9 mouse cellular contexts compared by ENCODE assay signal in the genomic region with DNA sequence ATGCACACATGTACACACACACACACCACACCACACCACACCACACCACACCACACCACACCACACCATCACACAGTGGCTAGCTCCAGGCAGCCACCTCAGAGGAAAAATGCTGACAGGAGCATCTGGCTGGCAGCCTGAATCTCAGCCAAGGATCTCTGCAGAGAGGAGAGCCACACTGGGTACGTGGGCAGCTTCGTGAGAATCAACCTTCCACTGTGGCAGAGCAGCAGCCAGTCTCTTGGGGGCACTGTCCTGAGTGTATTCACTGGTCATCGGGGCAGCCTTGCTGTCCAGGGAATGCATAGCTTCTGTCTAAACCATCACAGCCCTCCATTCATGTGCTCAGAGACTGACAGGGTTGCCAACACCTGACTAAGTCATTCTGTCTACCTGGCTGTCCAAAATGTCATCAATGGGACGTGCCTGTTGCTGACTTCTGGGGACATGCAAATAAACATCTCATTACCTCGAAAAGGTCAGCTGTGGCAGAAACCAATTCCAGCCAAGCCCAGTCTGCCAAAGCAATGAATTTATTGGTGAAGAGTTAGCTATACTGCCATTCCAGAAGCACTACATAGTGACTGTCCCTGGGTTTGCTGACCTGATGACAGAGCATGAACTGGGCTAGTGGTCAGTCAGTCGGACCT. TPM values are rescaled to one million over a fixed set of nuclear protein-coding genes. Genes with fewer than 3 reads are reported as not detected.
A peak's percentile ranks its signal among the peaks of the same experiment; 100 is the strongest.
DNase-seq lines count a peak whose midpoint lies in the region; ATAC-seq and TF ChIP-seq lines count a peak whose summit lies in the region.
"Had no signal": no experiment of that assay in that cellular context is flagged by ENCODE, and none has a peak within 500 bp of the region (broad histone marks: within the 10 kb centered on the region; RNA-seq: fewer than 3 reads in every experiment).

No protein-coding gene starts in this region.

- H3K9ac ChIP-seq in heart, adult 2 months (ENCODE audit: low read depth, low read length), result peak overlapping the region; percentile 7; the same call in 1 of the 2 replicates
- no peak overlapping the region for H3K9ac ChIP-seq in limb, embryonic 15.5 days
- no peak overlapping the region for H3K9ac ChIP-seq in midbrain, embryonic 14.5 days (replicated peaks; ENCODE audit: low read length)

- no peaks in the 10 kb centered on the region for H3K79me2 ChIP-seq in heart, adult 2 months (replicated peaks; ENCODE audit: control insufficient read depth, insufficient read depth, low read length)

- no peaks in the 10 kb centered on the region for H3K9me3 ChIP-seq in limb, embryonic 15.5 days
- no peaks in the 10 kb centered on the region for H3K9me3 ChIP-seq in limb, embryonic 10.5 days (replicated peaks)
- no peaks in the 10 kb centered on the region for H3K9me3 ChIP-seq in midbrain, embryonic 14.5 days (ENCODE audit: control insufficient read depth, low read length)

- no peak for ATAC-seq in limb, embryonic 15.5 days (ENCODE audit: insufficient number of reproducible peaks, low FRiP score, low TSS enrichment, low read depth)
- ATAC-seq in midbrain, embryonic 14.5 days (ENCODE audit: low FRiP score, low TSS enrichment), result no peak

- no peak overlapping the region for H3K27ac ChIP-seq in heart, adult 2 months
- peak overlapping the region; percentile 38; the same call in 1 of the 2 replicates for H3K27ac ChIP-seq in limb, embryonic 15.5 days
- no peak overlapping the region for H3K27ac ChIP-seq in limb, embryonic 10.5 days
- H3K27ac ChIP-seq in cortical plate, adult 2 months (ENCODE audit: insufficient read depth, low read length), result no peak overlapping the region
- H3K27ac ChIP-seq in midbrain, embryonic 14.5 days (replicated peaks; ENCODE audit: low read depth, low read length), result no peak overlapping the region

- 0 out of 2 replicates have a peak, but pooled peaks have one; percentile 16 for TF ChIP-seq CTCF in heart, adult 2 months (IDR thresholded peaks at IDR 0.05)
- 0 out of 2 replicates have a peak, but pooled peaks have one; percentile 6 for TF ChIP-seq CTCF in cortical plate, adult 2 months (IDR thresholded peaks at IDR 0.05; ENCODE audit: extremely low read depth, insufficient read depth, low read length)

- no peak for TF ChIP-seq POLR2A in heart, adult 2 months (IDR thresholded peaks at IDR 0.05; ENCODE audit: insufficient read depth, low read depth, low read length)
- no peak for TF ChIP-seq POLR2A in cortical plate, adult 2 months (IDR thresholded peaks at IDR 0.05; ENCODE audit: extremely low read depth, insufficient read depth, low read length)

- peak in 1 of 2 experiments; percentile 34 for DNase-seq in heart, adult 2 months
- DNase-seq in heart, postnatal 10 days, result no peak
- DNase-seq in limb, embryonic 10.5 days (ENCODE audit: low spot score), result no peak
- DNase-seq in kidney, postnatal 36 days, result peak; percentile 77 to 85
- DNase-seq in midbrain, embryonic 14.5 days, result no peak
- DNase-seq: layer of hippocampus, postnatal 36 days had no signal

- no peak overlapping the region for H3K4me2 ChIP-seq in limb, embryonic 15.5 days
- H3K4me2 ChIP-seq in midbrain, embryonic 14.5 days (ENCODE audit: low read length), result no peak overlapping the region
- H3K4me2 ChIP-seq: heart, embryonic 11.5 days had no signal

- no peaks in the 10 kb centered on the region for H3K27me3 ChIP-seq in heart, adult 2 months (ENCODE audit: control insufficient read depth, insufficient read depth, low read length)
- H3K27me3 ChIP-seq in limb, embryonic 15.5 days, result no peaks in the 10 kb centered on the region
- H3K27me3 ChIP-seq in limb, embryonic 10.5 days (ENCODE audit: low read depth, poor library complexity, severe bottlenecking), result no peaks in the 10 kb centered on the region
- H3K27me3 ChIP-seq in midbrain, embryonic 14.5 days (ENCODE audit: control insufficient read depth, insufficient read depth, low read length), result no peaks in the 10 kb centered on the region

- TF ChIP-seq EP300 in heart, adult 2 months (IDR thresholded peaks at IDR 0.05; ENCODE audit: insufficient read depth, low read depth, low read length), result no peak

- 63% methylated on average over 6 of the region's 6 CpGs for WGBS in heart, adult 2 months
- WGBS in limb, embryonic 15.5 days, result 67% methylated on average over 6 of the region's 6 CpGs
- WGBS in limb, embryonic 10.5 days, result 82% methylated on average over 6 of the region's 6 CpGs
- WGBS in midbrain, embryonic 14.5 days, result 77% methylated on average over 6 of the region's 6 CpGs

- no peaks in the 10 kb centered on the region for H3K36me3 ChIP-seq in heart, adult 2 months (ENCODE audit: control insufficient read depth, insufficient read depth, low read length)
- H3K36me3 ChIP-seq in limb, embryonic 15.5 days, result peaks cover 14% of the 10 kb centered on the region
- H3K36me3 ChIP-seq in limb, embryonic 10.5 days, result peaks cover 28% of the 10 kb centered on the region
- H3K36me3 ChIP-seq in midbrain, embryonic 14.5 days (ENCODE audit: control insufficient read depth, insufficient read depth, low read length), result peaks cover 24% of the 10 kb centered on the region

- H3K4me1 ChIP-seq in heart, adult 2 months (ENCODE audit: control insufficient read depth, insufficient read depth, low read length), result peaks cover 14% of the 10 kb centered on the region
- peaks cover 15% of the 10 kb centered on the region for H3K4me1 ChIP-seq in limb, embryonic 15.5 days
- H3K4me1 ChIP-seq in limb, embryonic 10.5 days, result peaks cover 13% of the 10 kb centered on the region
- H3K4me1 ChIP-seq in cortical plate, adult 2 months (ENCODE audit: control insufficient read depth, insufficient read depth, low read length), result peaks cover 2% of the 10 kb centered on the region; the same call in 1 of the 2 replicates
- no peaks in the 10 kb centered on the region for H3K4me1 ChIP-seq in midbrain, embryonic 14.5 days (ENCODE audit: control insufficient read depth, insufficient read depth, low read length)

- intact Hi-C loops in heart, adult 2 months (cut with DNase I), result loop anchor here (10.0 kb wide), 1 partner anchor 245 kb away; a partner anchor contains a TSS
- intact Hi-C loops in heart, postnatal 10 days (cut with DNase I), result loop anchor here (5.0 kb wide), 2 partner anchors 167 to 247 kb away; a partner anchor contains a TSS

- H3K4me3 ChIP-seq in heart, adult 2 months, result no peak overlapping the region
- no peak overlapping the region for H3K4me3 ChIP-seq in limb, embryonic 15.5 days
- H3K4me3 ChIP-seq in limb, embryonic 10.5 days, result no peak overlapping the region
- no peak overlapping the region for H3K4me3 ChIP-seq in cortical plate, adult 2 months (ENCODE audit: insufficient read depth, low read length)
- H3K4me3 ChIP-seq in midbrain, embryonic 14.5 days (replicated peaks; ENCODE audit: low read depth, low read length), result no peak overlapping the region

RNA-seq across cellular contexts. Expression of a gene that starts 10.5 kb away (rescaled TPM):
- total RNA-seq in heart, adult 2 months (2021), result 10 to 100 TPM; 23.6 to 24.7 TPM
- polyA plus RNA-seq in heart, adult 2 months (2012; rRNA removed), result 13.6 and 19.9 TPM in 2 replicates
- total RNA-seq in heart, postnatal 10 days (2021), result 10 to 100 TPM; 16.8 to 20.3 TPM
- polyA plus RNA-seq in limb, embryonic 15.5 days (2015; fragmentation: Nextera tagmentation; extraction: Ambion mirVana), result 94.5 and 99.0 TPM in 2 replicates
- 98.5 and 99.0 TPM in 2 replicates for polyA plus RNA-seq in limb, embryonic 10.5 days (2016; fragmentation: Nextera tagmentation; extraction: Ambion mirVana)
- 25.7 and 26.6 TPM in 2 replicates for polyA plus RNA-seq in cortical plate, adult 2 months (2012; rRNA removed)
- polyA plus RNA-seq in midbrain, embryonic 14.5 days (2014; fragmentation: Nextera tagmentation; extraction: Ambion mirVana), result 49.6 and 53.8 TPM in 2 replicates

RNA-seq across cellular contexts. Expression of a gene that starts 10.8 kb away (rescaled TPM):
- 1 to 10 TPM; 7.2 to 8.7 TPM for total RNA-seq in heart, adult 2 months (2021)
- 11.0 and 17.5 TPM in 2 replicates for polyA plus RNA-seq in heart, adult 2 months (2012; rRNA removed)
- total RNA-seq in heart, postnatal 10 days (2021), result 1 to 10 TPM; 8.6 to 8.8 TPM
- polyA plus RNA-seq in limb, embryonic 15.5 days (2015; fragmentation: Nextera tagmentation; extraction: Ambion mirVana), result 12.0 and 12.3 TPM in 2 replicates
- 10.8 and 12.3 TPM in 2 replicates for polyA plus RNA-seq in limb, embryonic 10.5 days (2016; fragmentation: Nextera tagmentation; extraction: Ambion mirVana)
- 17.0 and 17.5 TPM in 2 replicates for polyA plus RNA-seq in cortical plate, adult 2 months (2012; rRNA removed)
- 7.1 and 8.1 TPM in 2 replicates for polyA plus RNA-seq in midbrain, embryonic 14.5 days (2014; fragmentation: Nextera tagmentation; extraction: Ambion mirVana)

RNA-seq across cellular contexts. Expression of a gene that starts 32.1 kb away (rescaled TPM):
- 100 to 1,000 TPM in 1 of 2 experiments, 10 to 100 TPM in 1; 95.3 to 133 TPM for total RNA-seq in heart, adult 2 months (2021)
- polyA plus RNA-seq in heart, adult 2 months (2012; rRNA removed), result 45.6 and 58.8 TPM in 2 replicates
- total RNA-seq in heart, postnatal 10 days (2021), result 10 to 100 TPM; 49.8 to 85.5 TPM
- 52.9 and 61.4 TPM in 2 replicates for polyA plus RNA-seq in limb, embryonic 15.5 days (2015; fragmentation: Nextera tagmentation; extraction: Ambion mirVana)
- 46.6 and 48.2 TPM in 2 replicates for polyA plus RNA-seq in limb, embryonic 10.5 days (2016; fragmentation: Nextera tagmentation; extraction: Ambion mirVana)
- polyA plus RNA-seq in cortical plate, adult 2 months (2012; rRNA removed), result 14.2 and 16.7 TPM in 2 replicates
- polyA plus RNA-seq in midbrain, embryonic 14.5 days (2014; fragmentation: Nextera tagmentation; extraction: Ambion mirVana), result 49.1 and 53.2 TPM in 2 replicates

Comparison
In these comparisons a context has a peak if more than half of its experiments do, and no peak if none do; other contexts are left out.
1. DNase-seq: peak in kidney, postnatal 36 days (2 of 2); none in heart, postnatal 10 days (0 of 2), limb, embryonic 10.5 days (single experiment) and midbrain, embryonic 14.5 days (single experiment).